Mouse (Mus musculus) heart, postnatal 25 days (tissue): ENCODE measurements around the gene Elovl6. TPM values are rescaled to one million over a fixed set of nuclear protein-coding genes. Genes with fewer than 3 reads are reported as not detected.

Experiments used
- DNase-seq: peaks from one replicate; pipeline ENCODE4 v3.0.0; 2022; ENCODE audit warnings: low spot score
- intact Hi-C: fragments of 180-260 bp; cut with DNase I; formaldehyde crosslinking; loops from one replicate; pipeline ENCODE4 v1.15.1; 2025
- total RNA-seq, 2 experiments: library from RNA; stranded (reverse); gene quantifications; 2 replicates each; pipeline ENCODE4 v1.2.3; 2021

The Elovl6 gene
- 1 to 10 TPM; 1.4 to 1.5 TPM for total RNA-seq

GRCm38 (mm10) chr3:129532180-129532864 is at the start of gene Elovl6:
Gene Elovl6 (plus strand): TSS chr3:129532355.
- intact Hi-C loops: loop anchor here (2.0 to 10.0 kb wide), 4 partner anchors 102 to 292 kb away; partner anchors contain the start of gene Rrh

GRCm38 (mm10) chr3:129488774-129489173 is 43.4 kb upstream of the Elovl6 start:
- intact Hi-C loops: no loop called here
- no peak for DNase-seq

More at GRCm38 (mm10) chr3:129532180-129532864, at the start of gene Elovl6:
- DNase-seq: no peak

GRCm38 (mm10) chr3:129494123-129494522 is 38.0 kb upstream of the Elovl6 start:
- DNase-seq: no peak
- intact Hi-C loops: no loop called here

GRCm38 (mm10) chr3:129494731-129495130 is 37.4 kb upstream of the Elovl6 start:
- intact Hi-C loops: no loop called here

GRCm38 (mm10) chr3:129503781-129504180 is 28.4 kb upstream of the Elovl6 start:
- no peak for DNase-seq
- intact Hi-C loops: no loop called here

More at GRCm38 (mm10) chr3:129494731-129495130, 37.4 kb upstream of the Elovl6 start:
- DNase-seq: no peak

GRCm38 (mm10) chr3:129504928-129505327 is 27.2 kb upstream of the Elovl6 start:
- DNase-seq: no peak
- intact Hi-C loops: no loop called here

- intact Hi-C loops: no loop called here
- DNase-seq: no peak
These were observed 24.4 kb upstream of the Elovl6 start for GRCm38 (mm10) chr3:129507736-129508135.

GRCm38 (mm10) chr3:129508571-129508970 is 23.6 kb upstream of the Elovl6 start:
- intact Hi-C loops: no loop called here
- DNase-seq: no peak

GRCm38 (mm10) chr3:129509725-129510124 is 22.4 kb upstream of the Elovl6 start:
- intact Hi-C loops: no loop called here

GRCm38 (mm10) chr3:129515863-129516436 is 16.2 kb upstream of the Elovl6 start:
- intact Hi-C loops: no loop called here
- DNase-seq: no peak

More at GRCm38 (mm10) chr3:129509725-129510124, 22.4 kb upstream of the Elovl6 start:
- no peak for DNase-seq

- DNase-seq: no peak
- intact Hi-C loops: no loop called here
These were observed 11.7 kb upstream of the Elovl6 start for GRCm38 (mm10) chr3:129520499-129520898.

GRCm38 (mm10) chr3:129523456-129524143 is 8.6 kb upstream of the Elovl6 start:
- intact Hi-C loops: no loop called here
- DNase-seq: no peak

GRCm38 (mm10) chr3:129527046-129527445 is 5.1 kb upstream of the Elovl6 start:
- DNase-seq: no peak

GRCm38 (mm10) chr3:129529311-129529710 is 2.8 kb upstream of the Elovl6 start:
- DNase-seq: no peak
- intact Hi-C loops: no loop called here

More at GRCm38 (mm10) chr3:129527046-129527445, 5.1 kb upstream of the Elovl6 start:
- intact Hi-C loops: no loop called here

- intact Hi-C loops: loop anchor here (5.0 to 10.0 kb wide), 3 partner anchors 157 to 294 kb away; partner anchors contain the start of gene Rrh
- DNase-seq: no peak
These were observed 1.7 kb upstream of the Elovl6 start for GRCm38 (mm10) chr3:129530461-129530860.

GRCm38 (mm10) chr3:129532865-129533742 is 949 bp downstream of the Elovl6 start:
- intact Hi-C loops: loop anchor here (2.0 to 10.0 kb wide), 4 partner anchors 102 to 292 kb away; partner anchors contain the start of gene Rrh
- no peak for DNase-seq

- intact Hi-C loops: loop anchor here (2.0 to 10.0 kb wide), 4 partner anchors 101 to 291 kb away; partner anchors contain the start of gene Rrh
- peak; percentile 42 for DNase-seq
These were observed 1.8 kb downstream of the Elovl6 start for GRCm38 (mm10) chr3:129533743-129534530.

GRCm38 (mm10) chr3:129535444-129535843 is 3.3 kb downstream of the Elovl6 start:
- no peak for DNase-seq
- intact Hi-C loops: loop anchor here (10.0 kb wide), 1 partner anchor 289 kb away; the partner anchor contains the start of gene Rrh

GRCm38 (mm10) chr3:129536109-129536508 is 4.0 kb downstream of the Elovl6 start:
- intact Hi-C loops: loop anchor here (10.0 kb wide), 1 partner anchor 289 kb away; the partner anchor contains the start of gene Rrh
- DNase-seq: peak; percentile 73
